Comparison of ENCODE assay signal across 7 mouse cellular contexts in genomic region chr11:80429009-80429475, GRCm38 (mm10). TPM values are rescaled to one million over a fixed set of nuclear protein-coding genes. Genes with fewer than 3 reads are reported as not detected.
DNase-seq lines count a peak whose midpoint lies in the region; ATAC-seq lines count a peak whose summit lies in the region.

No protein-coding gene starts in this region.

- peak overlapping the region; percentile 73 for H3K4me2 ChIP-seq in heart, embryonic 13.5 days

- H3K4me1 ChIP-seq in heart, embryonic 13.5 days: peaks cover 14% of the 10 kb centered on the region

- ATAC-seq in heart, embryonic 13.5 days (ENCODE audit: extremely low read depth, insufficient number of reproducible peaks, low FRiP score, low TSS enrichment): no peak; the same call in 1 of the 2 replicates

- no peaks in the 10 kb centered on the region for H3K9me3 ChIP-seq in heart, embryonic 13.5 days

- peak overlapping the region; percentile 94 for H3K27ac ChIP-seq in heart, embryonic 13.5 days (replicated peaks)

- peak overlapping the region; percentile 99 for H3K9ac ChIP-seq in heart, embryonic 13.5 days

- DNase-seq in urinary bladder, postnatal 25 days (ENCODE audit: low spot score): peak; percentile 38
- no peak for DNase-seq in urinary bladder, postnatal 10 days (ENCODE audit: low spot score)
- peak; percentile 54 for DNase-seq in c-Kit-negative CD71-positive TER-119-positive erythroid progenitor cells, embryonic 14.5 days (ENCODE audit: low read depth, low spot score)
- DNase-seq in kidney, postnatal 14 days: peak; percentile 48
- DNase-seq in lung, postnatal 10 days: peak; percentile 40
- DNase-seq in ovary, postnatal 14 days (ENCODE audit: low spot score): peak; percentile 20

- under 1% methylated on average over 37 of the region's 37 CpGs for WGBS in heart, embryonic 13.5 days

- H3K36me3 ChIP-seq in heart, embryonic 13.5 days: peaks cover 24% of the 10 kb centered on the region

- no peaks in the 10 kb centered on the region for H3K27me3 ChIP-seq in heart, embryonic 13.5 days (replicated peaks)

- peak overlapping the region; percentile 95 for H3K4me3 ChIP-seq in heart, embryonic 13.5 days

RNA-seq across cellular contexts. Expression of gene Psmd11, which starts 0.6 kb away (rescaled TPM):
- polyA plus RNA-seq in heart, embryonic 13.5 days (2015; fragmentation: Nextera tagmentation; extraction: Ambion mirVana): 194 and 213 TPM in 2 replicates

RNA-seq across cellular contexts. Expression of gene Zfp207, which starts 46.0 kb away (rescaled TPM):
- polyA plus RNA-seq in heart, embryonic 13.5 days (2015; fragmentation: Nextera tagmentation; extraction: Ambion mirVana): 135 and 144 TPM in 2 replicates

RNA-seq across cellular contexts. Expression of gene Cdk5r1, which starts 47.8 kb away (rescaled TPM):
- polyA plus RNA-seq in heart, embryonic 13.5 days (2015; fragmentation: Nextera tagmentation; extraction: Ambion mirVana): 0.36 and 0.59 TPM in 2 replicates

RNA-seq across cellular contexts. Expression of gene 5730455P16Rik, which starts 51.2 kb away (rescaled TPM):
- polyA plus RNA-seq in heart, embryonic 13.5 days (2015; fragmentation: Nextera tagmentation; extraction: Ambion mirVana): 15.1 and 16.6 TPM in 2 replicates
